Mouse (Mus musculus) brain, embryonic 14.5 days (tissue): ENCODE results near the gene Slc35b3.

Experiments used
- CTCF ChIP-seq: fragments of 200-500 bp; IDR thresholded peaks from 2 replicates; pipeline ENCODE4 v1.5.1; 2012; ENCODE audit warnings: inconsistent platforms, mild to moderate bottlenecking, moderate library complexity, borderline replicate concordance; ENCODE audit not compliant: insufficient read depth, insufficient read length; ENCODE audit errors: extremely low read depth
- POLR2A ChIP-seq: fragments of 200-500 bp; IDR thresholded peaks from 2 replicates; pipeline ENCODE4 v1.6.1; 2012; ENCODE audit warnings: mild to moderate bottlenecking, inconsistent platforms, borderline replicate concordance; ENCODE audit not compliant: poor library complexity, insufficient read depth, insufficient read length, severe bottlenecking; ENCODE audit errors: extremely low read depth

DNA sequence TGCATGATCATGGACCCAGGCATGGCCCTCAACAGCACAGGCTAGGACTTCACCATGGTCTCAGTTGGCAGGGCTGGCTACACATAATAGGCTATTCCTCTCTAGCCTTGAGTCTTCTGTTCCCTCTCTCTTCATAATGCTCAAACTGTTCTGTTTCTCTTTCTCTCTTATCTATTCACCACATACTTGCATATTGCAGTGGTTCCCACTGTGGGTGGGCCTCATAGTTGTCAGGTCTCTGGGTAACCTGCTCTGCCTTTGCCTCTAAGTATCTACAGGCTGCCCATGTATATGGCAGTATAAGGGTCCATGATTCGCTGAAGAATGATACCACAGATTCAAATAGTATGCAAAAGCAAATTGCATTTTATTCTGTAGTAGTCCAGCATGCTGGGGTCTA, 6.8 kb upstream of the Slc35b3 start:
- TF ChIP-seq CTCF, result no peak
- no peak for TF ChIP-seq POLR2A
